In the genomic region with DNA sequence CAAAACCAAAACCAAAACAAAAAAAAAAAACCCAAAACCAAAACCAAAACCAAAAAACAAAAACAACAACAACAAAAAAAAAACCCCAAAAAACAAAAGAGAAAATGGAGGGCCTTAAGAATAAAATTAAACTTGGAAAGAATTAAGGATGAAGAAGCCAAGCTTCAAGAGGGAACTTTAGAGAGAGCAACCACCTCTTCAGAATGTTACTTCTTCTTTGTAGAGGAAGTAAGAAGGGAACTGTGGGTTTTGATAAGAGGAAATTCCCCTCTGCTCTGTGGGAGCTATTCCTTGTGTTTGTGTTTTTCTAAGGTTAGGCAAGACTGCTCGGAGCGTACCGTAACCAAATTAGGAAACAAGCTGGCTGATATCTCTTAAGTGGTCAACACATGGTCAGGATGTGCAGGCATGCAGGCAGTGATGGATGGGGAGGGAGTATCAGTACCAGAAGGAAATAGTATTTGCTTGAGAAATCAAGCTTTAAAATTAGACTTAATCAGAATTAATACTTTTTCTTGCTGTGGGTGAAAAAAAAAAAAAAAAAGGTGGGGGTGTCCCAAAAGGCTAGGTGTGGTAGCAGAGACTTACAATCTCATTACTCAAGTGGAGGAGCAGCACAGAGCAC, we compare ENCODE assay signal across 10 mouse cellular contexts. TPM values are rescaled to one million over a fixed set of nuclear protein-coding genes. Genes with fewer than 3 reads are reported as not detected.
DNase-seq lines count a peak whose midpoint lies in the region; ATAC-seq and TF ChIP-seq lines count a peak whose summit lies in the region.
"Had no signal": no experiment of that assay in that cellular context is flagged by ENCODE, and none has a peak within 500 bp of the region (broad histone marks: within the 10 kb centered on the region; RNA-seq: fewer than 3 reads in every experiment).

No protein-coding gene starts in this region.

- no peak overlapping the region for H3K4me3 ChIP-seq in testis, adult 2 months (ENCODE audit: control insufficient read depth, low read depth, low read length)
- no peak overlapping the region for H3K4me3 ChIP-seq in heart, embryonic 16.5 days (ENCODE audit: low read length)
- no peak overlapping the region for H3K4me3 ChIP-seq in liver, embryonic 15.5 days (replicated peaks)
- H3K4me3 ChIP-seq in hindbrain, embryonic 12.5 days = no peak overlapping the region
- H3K4me3 ChIP-seq: midbrain, embryonic 12.5 days had no signal

- H3K27ac ChIP-seq in testis, adult 2 months (ENCODE audit: control insufficient read depth, insufficient read depth, low read depth, low read length) = peak overlapping the region; percentile 47; the same call in 1 of the 2 replicates
- peak overlapping the region; percentile 72 for H3K27ac ChIP-seq in heart, embryonic 16.5 days (ENCODE audit: low read length)
- peak overlapping the region; percentile 98 for H3K27ac ChIP-seq in liver, embryonic 15.5 days (replicated peaks)
- H3K27ac ChIP-seq in hindbrain, embryonic 12.5 days = no peak overlapping the region
- H3K27ac ChIP-seq: midbrain, embryonic 12.5 days had no signal

- H3K9me3 ChIP-seq in heart, embryonic 16.5 days (replicated peaks; ENCODE audit: control insufficient read depth, low read length) = no peaks in the 10 kb centered on the region
- no peaks in the 10 kb centered on the region for H3K9me3 ChIP-seq in liver, embryonic 15.5 days (replicated peaks)
- H3K9me3 ChIP-seq in hindbrain, embryonic 12.5 days (replicated peaks) = no peaks in the 10 kb centered on the region
- H3K9me3 ChIP-seq: midbrain, embryonic 12.5 days had no signal

- H3K9ac ChIP-seq in heart, embryonic 16.5 days (ENCODE audit: low read length) = no peak overlapping the region
- peak overlapping the region; percentile 9 for H3K9ac ChIP-seq in liver, embryonic 15.5 days
- H3K9ac ChIP-seq in hindbrain, embryonic 12.5 days = no peak overlapping the region
- H3K9ac ChIP-seq: midbrain, embryonic 12.5 days had no signal

- no peaks in the 10 kb centered on the region for H3K27me3 ChIP-seq in testis, adult 2 months (ENCODE audit: control insufficient read depth, insufficient read depth, low read length)
- H3K27me3 ChIP-seq in heart, embryonic 16.5 days (ENCODE audit: control insufficient read depth, insufficient read depth, low read length) = no peaks in the 10 kb centered on the region
- no peaks in the 10 kb centered on the region for H3K27me3 ChIP-seq in liver, embryonic 15.5 days
- H3K27me3 ChIP-seq in hindbrain, embryonic 12.5 days = no peaks in the 10 kb centered on the region
- H3K27me3 ChIP-seq: midbrain, embryonic 12.5 days had no signal

- H3K36me3 ChIP-seq in testis, adult 2 months (ENCODE audit: control insufficient read depth, insufficient read depth, low read length) = no peaks in the 10 kb centered on the region; the same call in 1 of the 2 replicates
- H3K36me3 ChIP-seq in heart, embryonic 16.5 days (ENCODE audit: control insufficient read depth, insufficient read depth) = 0 out of 2 replicates have a peak, but pooled peaks cover 7% of the 10 kb centered on the region
- peaks cover 32% of the 10 kb centered on the region for H3K36me3 ChIP-seq in liver, embryonic 15.5 days (replicated peaks)
- H3K36me3 ChIP-seq in hindbrain, embryonic 12.5 days = peaks cover 18% of the 10 kb centered on the region; the same call in 1 of the 2 replicates

- no peak for DNase-seq in testis, postnatal 14 days (ENCODE audit: low spot score)
- DNase-seq in telencephalon, adult 2 months (ENCODE audit: low read depth, low spot score) = peak; percentile 66
- DNase-seq in cerebellum, adult 18-20 months = no peak
- no peak for DNase-seq in layer of hippocampus, adult 11-12 months (ENCODE audit: low spot score)
- DNase-seq: thymus, postnatal 14 days had no signal

- no peak overlapping the region for H3K4me2 ChIP-seq in heart, embryonic 16.5 days (ENCODE audit: low read depth, low read length)
- H3K4me2 ChIP-seq in liver, embryonic 15.5 days = peak overlapping the region; percentile 23
- H3K4me2 ChIP-seq in hindbrain, embryonic 12.5 days (replicated peaks) = no peak overlapping the region
- H3K4me2 ChIP-seq: midbrain, embryonic 12.5 days had no signal

- TF ChIP-seq POLR2A in testis, adult 2 months (IDR thresholded peaks at IDR 0.05; ENCODE audit: control insufficient read depth, low read depth, low read length) = no peak

- no peak for TF ChIP-seq CTCF in testis, adult 2 months (IDR thresholded peaks at IDR 0.05; ENCODE audit: control insufficient read depth, insufficient read depth, insufficient replicate concordance, low read depth, low read length)

- WGBS in heart, embryonic 16.5 days = 17% methylated on average over 3 of the region's 3 CpGs
- 3% methylated on average over 3 of the region's 3 CpGs for WGBS in liver, embryonic 15.5 days (ENCODE audit: insufficient replicate concordance)
- 72% methylated on average over 3 of the region's 3 CpGs for WGBS in hindbrain, embryonic 12.5 days

- ATAC-seq in heart, embryonic 16.5 days (replicated peaks; ENCODE audit: extremely low read depth, insufficient read depth, low FRiP score) = peak; percentile 64; the same call in 1 of the 2 replicates
- no peak for ATAC-seq in liver, embryonic 15.5 days (ENCODE audit: insufficient read depth)
- ATAC-seq in hindbrain, embryonic 12.5 days (ENCODE audit: low FRiP score) = no peak

- H3K4me1 ChIP-seq in testis, adult 2 months (ENCODE audit: control insufficient read depth, insufficient read depth, low read length) = no peaks in the 10 kb centered on the region; the same call in 1 of the 2 replicates
- H3K4me1 ChIP-seq in heart, embryonic 16.5 days (ENCODE audit: control insufficient read depth, insufficient read depth, low read length) = peaks cover 64% of the 10 kb centered on the region
- H3K4me1 ChIP-seq in liver, embryonic 15.5 days (replicated peaks) = peaks cover 98% of the 10 kb centered on the region
- peaks cover under 1% of the 10 kb centered on the region; the same call in 1 of the 2 replicates for H3K4me1 ChIP-seq in hindbrain, embryonic 12.5 days

RNA-seq across cellular contexts. Expression of gene Rnf216, which starts 57.2 kb away (rescaled TPM):
- 58.3 and 60.4 TPM in 2 replicates for polyA plus RNA-seq in testis, adult 2 months (2012; rRNA removed)
- polyA plus RNA-seq in heart, embryonic 16.5 days (2015; fragmentation: Nextera tagmentation; extraction: Ambion mirVana) = 22.7 and 24.7 TPM in 2 replicates
- 13.2 and 13.9 TPM in 2 replicates for polyA plus RNA-seq in liver, embryonic 15.5 days (2015; fragmentation: Nextera tagmentation; extraction: Ambion mirVana)
- polyA plus RNA-seq in hindbrain, embryonic 12.5 days (2016; fragmentation: Nextera tagmentation; extraction: Ambion mirVana) = 49.4 and 51.1 TPM in 2 replicates
